Mouse (Mus musculus) layer of hippocampus, adult 18-20 months (tissue): ENCODE measurements at regions not wholly inside any gene's neighbourhood (a gene's known extent, or its start where the extent isn't known, plus 50 kb on each side); places are given as distances from the start of the nearest gene placed in this dataset.
A peak's percentile ranks its signal among the peaks of the same experiment; 100 is the strongest.

Source experiments
- DNase-seq, 2 experiments: peaks; one replicate each; pipeline ENCODE4 v3.0.0; 2022; ENCODE audit warnings: low spot score in 2 of 2

DNA sequence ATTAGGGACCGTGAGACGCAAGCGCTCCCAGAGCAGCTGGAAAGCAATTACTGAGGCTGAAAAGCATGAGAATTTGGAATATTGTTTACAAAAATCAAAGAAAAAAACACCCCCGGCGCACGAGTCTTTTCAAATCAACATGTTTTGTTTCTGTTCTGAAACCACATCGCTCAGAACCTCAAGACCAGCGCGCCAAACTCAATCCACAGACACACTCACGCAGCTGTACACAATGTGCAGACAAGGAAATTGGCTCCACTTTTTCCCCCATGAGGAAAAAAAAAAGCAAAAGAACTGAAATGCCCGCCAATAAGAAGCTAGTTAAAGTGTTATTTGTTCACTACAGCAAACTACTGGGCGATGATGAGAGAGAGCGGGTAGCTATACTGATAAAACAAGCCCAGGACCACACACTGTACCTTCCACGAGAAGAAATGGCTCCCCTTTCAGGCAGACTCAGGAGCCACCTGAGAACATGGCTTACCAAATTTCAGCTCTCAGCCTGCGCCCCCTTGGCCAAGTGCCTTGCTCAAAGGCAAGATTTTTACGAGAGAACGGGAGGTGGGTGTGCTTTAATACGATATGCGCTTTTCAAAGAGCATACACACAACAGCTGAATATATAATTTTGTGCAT is 222.5 kb upstream of the Akirin2 start:
- no peak for DNase-seq

DNA sequence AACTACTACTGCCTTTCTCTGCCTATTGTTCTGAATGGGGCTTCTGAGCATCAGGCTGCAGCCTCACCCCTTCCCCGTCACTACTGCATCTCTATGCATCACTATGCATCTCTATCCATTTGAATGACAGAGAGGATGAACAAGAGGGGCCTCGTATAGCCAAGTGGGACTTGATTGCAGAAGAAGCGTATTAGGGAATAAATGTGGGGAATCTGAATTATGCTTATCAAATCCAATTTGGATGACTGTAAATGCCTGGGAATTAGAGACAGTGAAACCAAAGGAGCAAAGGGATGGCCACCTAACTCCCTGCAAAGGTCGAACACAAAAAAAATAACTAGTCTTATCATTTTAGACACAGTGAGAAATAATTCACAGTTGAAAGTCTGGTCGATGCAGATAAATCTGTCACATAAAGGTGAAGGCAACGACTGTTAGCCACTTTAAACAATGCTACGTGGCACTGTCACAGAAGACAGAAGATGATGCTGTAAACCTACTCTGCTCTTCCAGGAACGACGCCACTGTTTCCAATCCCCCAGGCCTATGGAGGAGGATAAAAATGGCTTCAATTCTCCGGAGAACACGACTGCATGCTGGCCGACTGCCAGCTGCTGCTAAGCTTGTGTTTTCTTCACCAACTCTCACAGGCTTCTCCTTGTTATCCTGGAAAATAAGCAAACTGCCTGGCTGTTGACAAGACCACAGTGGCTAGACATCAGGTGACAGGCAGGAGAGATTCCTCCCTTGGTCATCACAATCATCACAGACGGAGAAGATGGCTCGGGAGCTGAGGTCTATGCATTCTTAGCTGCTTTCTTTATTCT is 213.6 kb upstream of the Akirin2 start:
- peak; percentile 28 to 36 for DNase-seq

DNA sequence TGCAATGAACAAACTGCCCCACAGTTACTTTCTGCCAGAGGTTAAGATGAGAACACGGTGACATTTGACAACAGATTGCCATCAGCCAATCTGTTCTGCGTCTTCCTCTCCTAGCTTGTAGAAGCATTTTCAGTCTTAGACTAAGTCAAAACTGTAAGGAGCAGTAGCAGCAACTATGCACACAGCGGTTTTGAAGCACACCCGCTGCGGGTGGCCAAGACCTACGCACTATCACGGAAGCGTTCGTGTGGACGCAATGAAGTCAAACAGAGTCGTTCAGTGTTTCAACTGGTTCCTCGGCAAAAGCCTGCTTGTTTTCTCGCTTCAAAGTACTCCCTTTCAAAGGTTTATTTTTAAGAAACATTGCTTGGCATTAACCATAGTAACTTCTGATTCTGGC is 212.9 kb upstream of the Akirin2 start:
- no peak for DNase-seq

GRCm38 (mm10) chr4:34340057-34340456 is 210.7 kb upstream of the Akirin2 start:
- peak in 1 of 2 experiments; percentile 25 for DNase-seq

- DNase-seq: peak in 1 of 2 experiments; percentile 16
These were observed 179.3 kb upstream of the Akirin2 start for GRCm38 (mm10) chr4:34371281-34372032.

- DNase-seq: no peak
These were observed 164.3 kb upstream of the Akirin2 start for GRCm38 (mm10) chr4:34386338-34386967.

DNA sequence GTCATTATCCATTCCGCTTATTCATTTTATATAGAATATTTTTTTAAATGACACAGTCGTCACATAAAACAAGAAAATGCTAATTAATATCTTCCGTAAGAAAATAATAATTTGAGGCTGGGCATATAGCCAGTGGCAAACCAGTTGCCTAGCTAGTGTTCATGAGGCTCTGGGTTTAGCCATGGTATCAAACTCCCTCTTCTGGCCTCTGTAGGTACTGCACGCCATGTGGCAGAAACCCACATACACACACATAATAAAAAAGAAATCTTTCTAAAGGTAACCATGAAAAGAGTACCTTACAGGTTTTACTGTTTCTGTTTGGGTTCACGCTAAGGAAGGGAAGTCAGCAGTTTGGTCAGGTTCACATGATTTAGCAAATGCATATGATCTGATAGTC is 159.2 kb upstream of the Akirin2 start:
- DNase-seq: no peak

- DNase-seq: peak in 1 of 2 experiments; percentile 10
These were observed 147.7 kb upstream of the Akirin2 start for GRCm38 (mm10) chr4:34403061-34403460.

- DNase-seq: no peak
These were observed 143.6 kb upstream of the Akirin2 start for GRCm38 (mm10) chr4:34407181-34407580.

DNA sequence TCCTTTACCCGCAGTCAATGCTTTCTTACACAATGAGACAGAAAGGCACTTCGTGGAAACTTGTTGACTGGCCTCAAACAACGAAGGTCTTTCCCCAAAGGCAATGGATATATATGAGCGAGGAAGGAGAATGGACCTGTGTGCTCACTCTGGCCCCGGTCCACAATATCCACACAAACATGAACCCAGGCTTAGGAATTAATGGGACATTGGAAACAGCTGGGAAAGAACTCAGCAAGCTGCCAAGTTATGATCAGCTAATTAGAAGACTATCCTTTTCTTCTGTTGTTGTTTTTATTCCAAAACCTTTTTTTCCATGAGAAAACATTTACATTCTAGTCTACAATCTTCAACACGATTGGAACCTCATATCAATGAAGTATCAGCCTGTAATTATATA is 129.8 kb upstream of the Akirin2 start:
- no peak for DNase-seq

DNA sequence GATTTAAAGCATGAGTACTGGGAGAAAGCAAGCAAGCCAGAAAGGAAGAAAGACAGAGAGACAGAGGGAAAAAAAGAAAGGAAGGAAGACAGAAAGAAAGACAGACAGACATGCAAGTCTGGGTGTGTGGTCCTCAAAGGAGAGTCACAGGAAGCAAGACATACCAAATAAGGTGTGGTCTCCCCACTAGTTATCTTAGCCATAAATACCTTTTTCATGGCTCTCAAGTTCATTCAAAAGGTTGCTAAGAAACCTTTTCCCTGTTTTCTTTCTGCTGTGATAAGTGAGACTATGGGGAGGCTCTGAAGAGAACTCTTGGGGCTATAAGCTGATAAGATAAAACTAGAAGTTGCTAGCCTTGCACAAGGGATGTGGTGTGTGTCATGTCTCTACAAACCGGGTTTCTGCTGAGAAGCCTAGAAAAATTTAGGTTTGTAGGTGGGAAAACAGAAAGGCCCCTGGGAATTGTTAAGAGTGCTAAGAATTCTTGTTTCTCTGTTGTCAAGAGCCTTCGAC is 126.5 kb upstream of the Akirin2 start:
- DNase-seq: no peak

- no peak for DNase-seq
These were observed 121.7 kb upstream of the Akirin2 start for GRCm38 (mm10) chr4:34429003-34429402.

GRCm38 (mm10) chr4:34429456-34430235 is 121.1 kb upstream of the Akirin2 start:
- DNase-seq: peak; percentile 3 to 9

DNA sequence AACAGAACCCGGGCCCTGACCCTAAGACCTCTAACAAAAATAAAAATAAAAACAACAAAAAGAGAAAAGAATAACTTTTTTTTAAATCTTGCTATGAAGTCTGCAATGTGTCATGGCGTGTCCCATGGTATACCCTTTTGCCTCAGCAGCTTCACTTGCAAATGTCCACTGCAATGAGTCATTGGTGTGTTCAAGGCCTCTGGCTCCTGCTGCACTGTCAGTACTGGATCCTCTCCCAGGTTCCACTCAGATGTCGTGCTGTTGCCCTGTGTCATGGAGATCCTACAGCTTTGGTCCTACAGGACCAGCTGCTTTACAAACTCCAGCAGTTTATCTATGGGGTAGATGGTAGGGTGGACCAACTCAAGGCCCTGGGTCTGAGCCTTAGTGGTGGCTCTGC is 113.4 kb upstream of the Akirin2 start:
- DNase-seq: no peak

GRCm38 (mm10) chr4:34449582-34449981 is 101.2 kb upstream of the Akirin2 start:
- DNase-seq: no peak

GRCm38 (mm10) chr4:34462591-34462990 is 88.1 kb upstream of the Akirin2 start:
- DNase-seq: no peak

DNA sequence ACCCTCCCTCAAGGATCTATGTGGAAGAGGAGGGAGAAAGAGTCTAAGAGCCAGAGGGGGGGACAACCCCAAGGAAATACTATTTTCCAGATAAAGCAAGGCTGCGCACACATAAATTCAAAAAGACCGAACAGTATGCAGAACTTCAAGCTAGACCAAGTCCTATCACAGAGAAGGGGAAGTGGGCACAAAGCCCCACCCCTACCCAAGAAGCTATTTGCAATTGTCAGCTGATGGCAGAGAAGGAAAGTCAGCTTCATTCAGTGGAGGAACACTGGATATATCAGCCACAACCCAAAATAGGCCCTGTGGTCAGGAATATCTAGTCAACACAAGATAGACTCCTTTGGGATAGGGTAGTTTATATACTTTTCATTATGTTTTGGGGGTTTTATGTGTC is 84.9 kb upstream of the Akirin2 start:
- peak in 1 of 2 experiments; percentile 2 for DNase-seq

DNA sequence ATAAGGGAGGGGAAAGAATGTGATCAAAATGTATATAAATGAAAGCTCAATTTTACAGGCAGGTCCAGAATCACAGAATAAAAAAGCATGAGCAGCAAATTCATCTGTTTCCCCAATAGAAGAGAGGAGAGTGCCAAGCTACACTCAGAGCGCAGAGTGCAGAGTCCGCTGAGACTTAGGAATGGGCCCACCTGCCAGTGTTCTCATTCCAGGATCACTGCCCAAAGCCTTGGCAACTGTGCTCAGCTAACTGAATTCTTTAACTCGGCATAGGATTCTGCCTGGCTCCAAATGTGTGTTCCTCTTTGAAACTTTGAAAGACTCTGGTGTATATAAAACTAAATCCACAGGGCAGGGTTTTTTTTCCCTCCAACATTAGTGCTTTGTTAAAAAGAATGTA is 84.4 kb upstream of the Akirin2 start:
- DNase-seq: no peak

DNA sequence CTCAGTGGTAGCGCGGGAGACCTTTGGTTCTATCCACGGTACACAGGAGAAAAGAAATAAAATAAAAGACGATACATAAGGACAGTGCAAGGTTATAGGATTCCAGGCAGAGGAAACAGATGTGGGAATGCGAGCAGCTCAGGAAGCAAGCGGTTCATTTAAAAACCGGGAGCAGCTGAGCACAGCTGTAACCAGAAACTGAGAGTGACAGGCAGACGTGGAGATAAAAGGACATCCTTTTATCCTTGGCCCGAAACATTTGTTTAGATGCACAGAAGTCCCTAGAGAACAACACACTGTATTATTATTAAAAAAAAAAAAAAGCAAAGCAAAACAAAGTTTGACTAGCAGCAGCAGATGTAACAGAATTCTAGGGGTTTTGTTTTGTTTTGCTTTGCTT is 82.6 kb upstream of the Akirin2 start:
- no peak for DNase-seq

DNA sequence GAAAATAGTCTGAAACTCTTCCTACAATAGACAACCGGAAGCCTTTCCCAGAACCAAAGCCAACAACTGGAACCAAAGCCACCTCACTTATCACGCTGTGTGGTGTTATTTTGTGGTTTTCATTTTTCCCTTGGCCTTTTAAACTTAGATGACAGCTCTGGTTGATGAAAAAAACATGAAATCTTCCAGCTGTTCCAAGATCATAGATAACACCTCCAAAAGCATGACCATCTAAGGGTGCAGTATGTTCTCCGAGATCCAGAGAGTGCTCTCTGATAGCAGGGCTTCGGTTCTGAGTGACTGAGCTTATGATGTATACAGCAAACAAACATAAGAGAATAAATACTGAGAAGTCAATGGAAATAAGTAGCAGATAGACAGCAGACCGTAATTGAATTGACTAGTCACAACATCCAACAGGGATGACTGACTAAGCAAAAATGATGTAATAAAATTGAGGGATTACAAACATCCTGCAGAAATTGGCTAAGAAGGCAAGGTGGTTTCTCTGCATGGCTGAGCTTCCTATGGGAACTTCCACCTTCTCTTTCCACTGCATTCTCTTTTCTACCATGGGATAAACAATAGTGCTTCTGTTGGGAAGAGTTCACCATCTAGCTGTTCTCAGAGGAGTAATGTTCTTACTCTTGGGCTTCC is 74.8 kb upstream of the Akirin2 start:
- DNase-seq: no peak
